Mouse (Mus musculus): Measurements from ENCODE around the gene Slpi.

DNA sequence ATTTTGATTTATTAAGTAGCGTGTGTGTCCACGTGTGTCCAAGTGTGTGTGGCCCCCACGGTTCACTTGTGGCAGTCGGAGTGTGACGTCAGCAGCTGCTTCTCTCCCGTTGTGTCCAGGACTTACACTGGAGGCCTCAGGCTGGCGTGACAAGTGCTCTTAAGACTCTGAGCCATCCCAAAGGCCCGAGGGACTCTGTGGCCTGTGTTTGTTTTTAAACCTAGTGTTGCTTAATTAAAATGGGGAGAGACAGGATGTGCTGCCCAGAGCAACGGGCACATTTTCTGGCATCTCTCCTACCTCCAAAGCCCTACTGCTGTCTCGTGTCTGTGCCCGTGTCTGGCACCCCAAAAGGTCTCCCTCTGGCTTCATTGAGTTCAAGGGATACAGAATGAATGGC is 34.6 kb upstream of the Slpi start:
- TF ChIP-seq CTCF (IDR thresholded peaks at IDR 0.05; ENCODE audit: low read depth, low read length) (no peak), POLR2A (IDR thresholded peaks at IDR 0.05; ENCODE audit: borderline replicate concordance, low read depth, low read length) (no peak)
